Mouse (Mus musculus) ZHBTc4 (cell line): ENCODE results near the gene Grm8.

Source experiments
- DNase-seq: peaks from one replicate; pipeline ENCODE4 v3.0.0-alpha.2; 2011; ENCODE audit warnings: low read depth, low spot score

Grm8 gene

DNA sequence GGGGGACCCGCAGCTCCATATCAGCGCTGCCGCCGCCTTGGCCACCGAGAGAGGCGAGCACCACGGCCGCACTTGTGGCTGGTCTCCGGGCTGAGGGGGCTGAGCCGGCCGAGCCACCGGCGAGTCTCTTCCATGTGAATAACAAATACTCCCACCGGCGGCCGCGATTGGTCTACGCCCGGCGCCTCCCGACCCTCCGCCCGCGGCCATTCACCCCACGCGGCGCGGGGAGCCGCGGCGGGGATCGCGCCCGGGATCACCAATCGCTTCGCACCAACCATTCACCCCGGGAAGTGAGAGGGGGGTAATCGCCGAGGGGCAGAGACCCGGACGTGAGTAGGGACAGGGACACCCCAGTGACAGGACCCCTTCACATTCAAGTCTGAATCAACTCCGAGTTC lies at the start of gene Grm8:
Gene Grm8 (minus strand): TSS at position 178 of the 401 bp plus-strand sequence.
- peak; percentile 61 for DNase-seq

GRCm38 (mm10) chr6:28169851-28170539 lies 35.0 kb upstream of the Grm8 start:
- DNase-seq, result peak; percentile 5

- no peak for DNase-seq
Measured at GRCm38 (mm10) chr6:28160399-28160798, 25.4 kb upstream of the Grm8 start.

- DNase-seq, result no peak
Measured at GRCm38 (mm10) chr6:28146445-28146844, 11.5 kb upstream of the Grm8 start.

GRCm38 (mm10) chr6:28142332-28142731 lies 7.4 kb upstream of the Grm8 start:
- DNase-seq, result peak; percentile 23

DNA sequence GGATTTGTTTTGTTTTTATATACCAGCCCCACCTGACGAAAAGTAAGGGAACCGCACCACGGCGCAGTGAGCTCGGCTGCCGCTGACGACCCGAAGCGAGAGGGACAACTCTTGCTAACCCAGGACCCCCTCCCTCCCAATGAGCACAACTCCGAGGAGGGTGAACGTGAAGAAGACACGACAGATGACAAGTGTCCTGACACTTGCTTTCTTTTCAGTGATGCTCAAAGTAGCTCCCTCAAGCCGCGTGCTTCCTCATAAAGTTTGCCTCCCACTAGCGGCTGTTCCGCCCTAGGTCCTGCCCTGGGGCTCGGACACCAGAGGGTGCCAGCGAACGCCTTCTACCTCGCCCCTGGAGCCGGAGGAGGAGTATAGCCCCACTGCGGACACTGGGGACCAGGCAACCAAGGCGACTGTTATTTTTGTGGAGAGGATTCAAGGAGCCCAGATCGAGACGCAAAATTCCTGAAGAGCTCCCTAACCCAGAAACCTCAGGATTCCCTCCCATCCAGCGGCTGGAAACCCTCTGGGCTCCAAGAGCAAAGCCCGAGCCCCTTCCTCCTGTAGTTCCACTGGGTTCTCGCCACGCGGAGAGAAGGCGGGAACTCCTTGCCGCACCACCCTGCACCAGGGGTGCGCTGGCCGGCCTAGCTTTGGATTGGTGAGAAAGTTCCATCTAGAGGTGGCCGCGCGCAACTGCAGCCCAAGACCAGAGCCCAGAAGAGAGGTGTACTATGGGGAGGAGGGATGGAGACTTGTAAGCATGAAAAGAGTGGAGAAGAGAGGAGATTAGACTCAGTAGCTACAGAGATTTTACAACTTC lies 644 bp upstream of the Grm8 start:
- DNase-seq, result peak; percentile 95

DNA sequence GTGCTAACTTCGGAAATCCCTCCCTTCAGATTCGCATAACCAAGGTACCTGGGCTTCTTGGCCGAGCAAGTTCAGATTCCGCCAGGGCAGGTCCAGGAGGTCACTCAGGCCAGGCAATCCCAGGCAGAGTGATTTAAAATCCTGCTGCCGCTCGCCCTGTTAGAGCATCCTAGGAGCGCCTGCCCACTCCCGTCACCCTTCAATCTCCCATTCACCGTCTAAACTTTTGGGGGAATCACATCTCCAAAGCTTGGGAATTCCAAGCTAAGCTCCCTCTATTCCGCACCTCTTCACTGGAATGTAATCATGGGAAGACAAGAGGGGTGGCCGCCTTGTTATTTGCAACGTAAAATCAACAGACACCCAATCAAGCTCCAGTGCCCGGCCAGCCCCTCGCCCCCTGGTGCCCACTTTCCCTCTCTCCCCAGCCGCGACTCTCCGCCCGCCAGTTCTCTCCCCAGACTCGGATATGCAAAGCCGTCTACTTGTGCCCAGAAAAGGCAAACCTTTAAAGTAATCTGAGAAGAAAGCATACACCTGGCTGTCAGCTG lies 652 bp downstream of the Grm8 start:
- DNase-seq, result peak; percentile 44

GRCm38 (mm10) chr6:28133206-28134063 lies 1.5 kb downstream of the Grm8 start:
- peak; percentile 50 for DNase-seq

- peak; percentile 43 for DNase-seq
Measured at GRCm38 (mm10) chr6:28132056-28132455, 2.9 kb downstream of the Grm8 start.

DNA sequence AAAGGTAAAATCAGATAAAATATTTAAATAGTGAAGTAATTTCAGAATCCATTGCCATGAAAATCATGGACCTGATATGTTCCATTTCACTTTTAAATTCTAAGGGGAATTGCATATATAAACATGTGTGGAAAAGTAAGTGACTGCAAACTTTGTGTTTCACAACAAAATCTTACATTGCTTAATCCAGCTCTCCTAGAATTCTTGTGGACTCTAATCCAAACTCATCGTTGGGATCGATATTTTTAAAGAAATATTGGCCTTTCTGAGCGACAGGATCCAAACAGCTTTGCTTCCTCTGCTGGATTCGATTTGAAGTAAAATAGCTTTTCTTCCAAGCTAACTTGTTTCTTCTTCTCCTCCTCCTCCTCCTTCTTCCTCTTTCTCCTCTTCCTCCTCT lies 6.1 kb downstream of the Grm8 start:
- no peak for DNase-seq

DNA sequence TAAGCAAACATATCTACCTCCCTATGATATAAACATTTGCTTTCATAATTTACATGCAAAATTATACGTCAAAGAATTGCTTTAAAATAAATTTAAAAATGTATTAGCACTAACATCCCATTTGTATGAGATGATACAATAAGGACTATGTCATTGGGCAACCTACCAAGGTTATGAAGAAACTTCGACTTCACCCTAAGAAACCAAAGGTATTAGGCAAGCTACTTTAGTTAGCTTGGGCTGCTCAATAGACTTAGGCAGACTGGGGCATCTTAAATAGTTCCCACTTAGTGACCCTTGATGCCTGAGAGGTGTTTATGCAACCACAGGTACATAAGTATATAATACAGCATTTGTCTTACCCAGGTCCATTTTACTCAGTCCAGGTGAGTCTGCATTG lies 19.5 kb downstream of the Grm8 start:
- DNase-seq, result no peak

DNA sequence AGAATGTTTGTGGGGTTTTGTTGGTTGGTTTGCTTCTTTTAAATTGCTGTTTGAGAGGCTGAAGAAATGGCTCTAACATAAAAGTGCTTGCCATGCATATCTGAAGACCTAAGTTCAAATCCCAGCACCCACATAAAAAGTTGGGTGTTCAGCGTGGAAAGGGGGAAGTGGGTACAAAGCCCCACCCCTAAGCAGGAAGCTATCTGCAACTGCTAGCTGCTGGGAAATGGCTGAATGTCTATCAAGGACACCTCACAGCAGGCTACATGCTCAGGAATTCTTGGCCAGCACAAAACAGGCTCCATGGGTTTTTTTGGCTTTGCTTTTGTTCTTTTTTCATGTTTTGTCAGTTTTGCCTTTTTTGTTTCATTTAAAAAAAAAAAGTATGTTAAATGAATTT lies 20.1 kb downstream of the Grm8 start:
- peak; percentile 8 for DNase-seq

- no peak for DNase-seq
Measured at GRCm38 (mm10) chr6:28111551-28111950, 23.4 kb downstream of the Grm8 start.

DNA sequence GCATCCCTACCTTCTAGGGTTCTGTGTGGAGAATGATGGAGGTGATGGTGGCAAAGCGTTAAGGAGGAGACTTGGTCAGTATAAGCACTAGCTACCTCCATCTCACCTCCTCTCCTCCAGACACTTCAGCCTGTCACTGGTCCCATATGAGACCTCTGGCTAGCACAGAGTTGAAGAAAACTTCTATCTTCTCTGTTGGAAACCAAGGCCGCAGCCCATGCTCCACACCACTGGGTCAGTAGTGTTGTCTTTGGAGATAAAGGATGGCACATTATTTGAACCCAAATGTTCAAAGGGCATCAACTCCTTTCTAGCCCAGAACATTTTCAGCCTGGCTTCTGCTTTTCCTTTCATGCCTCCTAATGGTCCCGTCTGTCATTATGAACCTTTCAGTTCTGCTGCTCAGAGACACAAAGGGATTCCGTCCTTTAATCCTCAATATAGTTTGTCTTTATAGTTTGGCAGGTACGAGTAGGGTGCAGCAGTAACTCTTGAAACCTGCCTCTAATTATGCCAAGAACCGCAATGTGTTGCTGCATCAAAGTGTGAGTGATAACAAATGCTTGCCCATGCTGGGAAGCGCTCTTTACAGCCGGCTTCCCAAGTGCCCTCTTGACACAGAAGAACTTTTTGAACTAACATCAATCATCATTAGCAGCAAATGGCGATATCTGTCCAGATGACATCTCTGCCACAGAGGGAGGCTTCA lies 32.2 kb downstream of the Grm8 start:
- no peak for DNase-seq

- no peak for DNase-seq
Measured at GRCm38 (mm10) chr6:28100001-28100400, 35.0 kb downstream of the Grm8 start.

GRCm38 (mm10) chr6:28092511-28092910 lies 42.5 kb downstream of the Grm8 start:
- no peak for DNase-seq

GRCm38 (mm10) chr6:28091836-28092235 lies 43.1 kb downstream of the Grm8 start:
- DNase-seq, result no peak

DNA sequence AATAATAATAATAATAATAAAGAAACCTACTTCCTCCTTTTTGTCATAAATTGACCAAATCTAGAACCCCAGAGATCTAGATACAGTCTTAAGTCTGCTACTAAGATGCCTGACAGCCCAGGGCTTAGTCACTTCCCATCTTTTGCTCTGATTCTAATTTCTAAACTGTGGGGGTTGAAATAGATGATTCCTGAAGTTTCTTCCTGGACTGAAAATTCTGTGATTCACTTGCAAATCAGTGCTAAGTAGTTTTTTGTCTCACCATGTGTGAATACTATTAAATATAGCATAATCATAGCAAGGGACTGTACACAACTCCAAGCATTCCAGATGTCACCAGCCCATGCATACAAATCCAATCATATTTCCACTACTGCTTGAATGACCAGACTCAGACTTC lies 44.0 kb downstream of the Grm8 start:
- DNase-seq, result no peak

- no peak for DNase-seq
Measured at GRCm38 (mm10) chr6:28075534-28075933, 59.4 kb downstream of the Grm8 start.

- DNase-seq, result no peak
Measured at GRCm38 (mm10) chr6:28074470-28074869, 60.5 kb downstream of the Grm8 start.

GRCm38 (mm10) chr6:28051966-28052365 lies 83.0 kb downstream of the Grm8 start:
- DNase-seq, result no peak
